Mouse (Mus musculus) liver, adult 2 months (tissue): ENCODE measurements at regions not wholly inside any gene's neighbourhood (a gene's known extent, or its start where the extent isn't known, plus 50 kb on each side); places are given as distances from the start of the nearest gene placed in this dataset.

Source experiments
- CTCF ChIP-seq: fragments of 200-500 bp; IDR thresholded peaks from 2 replicates; pipeline ENCODE4 v1.5.1; 2011; ENCODE audit warnings: low read depth, low read length, control low read depth
- POLR2A ChIP-seq: fragments of 200-500 bp; IDR thresholded peaks from 2 replicates; pipeline ENCODE4 v1.6.1; 2011; ENCODE audit warnings: low read length, control low read depth; ENCODE audit not compliant: insufficient read depth; ENCODE audit errors: extremely low read depth

DNA sequence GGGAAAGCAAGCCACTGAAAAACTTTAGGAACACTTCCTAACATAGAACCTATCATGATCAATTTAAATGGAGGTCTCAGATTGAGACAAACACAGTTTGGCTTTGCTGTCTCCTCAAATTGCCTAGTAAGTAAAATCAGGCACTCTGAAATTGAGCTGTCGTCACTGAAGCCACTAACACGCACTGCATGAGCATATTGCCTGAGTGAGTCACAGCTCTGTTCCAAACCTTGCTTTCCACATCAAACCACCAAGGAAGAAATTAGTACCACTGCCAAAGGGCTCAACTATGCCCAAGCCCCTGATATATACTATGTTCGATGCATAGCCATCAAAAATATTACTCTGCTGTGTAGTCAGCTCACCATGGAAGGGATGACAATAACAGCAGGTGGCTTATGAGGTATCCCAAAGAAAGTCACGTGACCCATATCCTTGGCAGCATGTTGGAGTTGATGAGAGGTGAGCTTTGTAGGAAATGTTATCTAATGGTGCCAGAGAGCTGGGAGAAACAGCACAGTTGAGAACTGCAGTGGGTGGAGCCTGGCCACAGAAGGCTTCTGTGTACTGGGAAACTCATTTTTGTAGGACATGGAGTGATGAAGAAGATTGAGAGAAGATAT is 663.4 kb downstream of the Pdcd6ip start:
- no peak for TF ChIP-seq POLR2A
- no peak for TF ChIP-seq CTCF
